17 mouse cellular contexts compared by ENCODE assay signal in the genomic region with DNA sequence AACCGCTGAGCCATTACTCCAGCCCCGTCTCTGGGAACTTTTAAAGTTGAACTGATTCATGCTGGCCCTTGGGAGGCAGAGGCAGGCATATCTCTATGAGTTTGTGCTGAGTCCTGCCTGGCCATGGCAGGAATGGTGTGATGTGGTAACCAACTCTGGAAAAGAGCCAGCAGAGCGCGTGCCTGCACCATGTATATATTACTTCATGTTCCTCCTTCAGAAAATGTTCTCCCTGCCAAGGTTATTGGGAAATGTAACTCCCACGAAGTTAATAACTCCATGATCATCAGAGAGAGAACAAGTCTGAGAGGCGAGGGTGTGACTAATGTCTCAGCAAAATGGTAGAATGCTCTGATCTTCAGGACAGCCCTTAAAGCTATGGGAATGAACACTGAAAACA. TPM values are rescaled to one million over a fixed set of nuclear protein-coding genes. Genes with fewer than 3 reads are reported as not detected.
"Had no signal": no experiment of that assay in that cellular context is flagged by ENCODE, and none has a peak within 500 bp of the region (broad histone marks: within the 10 kb centered on the region; RNA-seq: fewer than 3 reads in every experiment).

No protein-coding gene starts in this region.

- H3K9ac ChIP-seq: limb, embryonic 13.5 days; liver, embryonic 15.5 days; lung, embryonic 15.5 days; neural tube, embryonic 15.5 days had no signal

- H3K9me3 ChIP-seq: limb, embryonic 13.5 days; liver, embryonic 15.5 days; lung, embryonic 15.5 days; midbrain, embryonic 10.5 days; neural tube, embryonic 15.5 days had no signal

- H3K36me3 ChIP-seq: limb, embryonic 13.5 days; liver, embryonic 15.5 days; lung, embryonic 15.5 days; midbrain, embryonic 10.5 days; neural tube, embryonic 15.5 days had no signal

- H3K27ac ChIP-seq: kidney, postnatal 0 days; layer of hippocampus, adult 2 months; limb, embryonic 13.5 days; liver, embryonic 15.5 days; lung, embryonic 15.5 days; midbrain, embryonic 10.5 days; neural tube, embryonic 15.5 days had no signal

- DNase-seq: kidney, adult 2 months; kidney, postnatal 36 days; left cerebral cortex, postnatal 4 days; midbrain, embryonic 14.5 days; thymus, adult 18-20 months; thymus, postnatal 14 days had no signal

- H3K27me3 ChIP-seq: limb, embryonic 13.5 days; liver, embryonic 15.5 days; lung, embryonic 15.5 days; neural tube, embryonic 15.5 days had no signal

- H3K4me3 ChIP-seq: layer of hippocampus, adult 2 months; limb, embryonic 13.5 days; liver, embryonic 15.5 days; lung, embryonic 15.5 days; midbrain, embryonic 10.5 days; myocyte; neural tube, embryonic 15.5 days had no signal

- H3K4me1 ChIP-seq: limb, embryonic 13.5 days; liver, embryonic 15.5 days; lung, embryonic 15.5 days; midbrain, embryonic 10.5 days; neural tube, embryonic 15.5 days had no signal

- H3K4me2 ChIP-seq: limb, embryonic 13.5 days; liver, embryonic 15.5 days; lung, embryonic 15.5 days; neural tube, embryonic 15.5 days had no signal

RNA-seq across cellular contexts. Expression of a gene that starts 19.1 kb away (rescaled TPM):
- total RNA-seq: layer of hippocampus, adult 2 months; left cerebral cortex, adult 18-20 months; left cerebral cortex, postnatal 10 days; liver, adult 2 months had no signal
- polyA plus RNA-seq: kidney, adult 2 months; limb, embryonic 13.5 days; liver, adult 2 months; midbrain, embryonic 14.5 days; myocyte had no signal
